Mouse (Mus musculus) neural tube, embryonic 11.5 days (tissue): ENCODE results near the gene Olfr734. TPM values are rescaled to one million over a fixed set of nuclear protein-coding genes. Genes with fewer than 3 reads are reported as not detected.

Experiments
- polyA plus RNA-seq: library from polyadenylated mRNA; unstranded; fragments of >200 nt; fragmentation: Nextera tagmentation; extraction: Ambion mirVana; gene quantifications from 2 replicates; pipeline ENCODE4 v1.2.1, GENCODE M21; 2014

The Olfr734 gene
- polyA plus RNA-seq, 1 experiment from 2014 or later, result not detected

Other genes with a start within 250 kb of the Olfr734 start
- not detected in 2 replicates for gene Olfr726, start 235.8 kb downstream of the Olfr734 start, polyA plus RNA-seq
- gene Olfr727, start 203.6 kb downstream of the Olfr734 start, polyA plus RNA-seq, result not detected in 2 replicates
- not detected in 2 replicates for gene Olfr728, start 184.1 kb downstream of the Olfr734 start, polyA plus RNA-seq
- gene Olfr729, start 173.9 kb downstream of the Olfr734 start, polyA plus RNA-seq, result not detected in 2 replicates
- not detected in 2 replicates for gene Olfr730, start 138.6 kb downstream of the Olfr734 start, polyA plus RNA-seq
- gene Olfr731, start 84.9 kb downstream of the Olfr734 start, polyA plus RNA-seq, result not detected in 2 replicates
- gene Olfr732, start 42.6 kb downstream of the Olfr734 start, polyA plus RNA-seq, result not detected in 2 replicates
- gene Olfr733, start 25.2 kb downstream of the Olfr734 start, polyA plus RNA-seq, result not detected in 2 replicates
- not detected in 2 replicates for gene Olfr735, start 22.1 kb upstream of the Olfr734 start, polyA plus RNA-seq
- not detected in 2 replicates for gene Tlr11, start 31.2 kb upstream of the Olfr734 start, polyA plus RNA-seq
- gene Olfr736, start 54.4 kb upstream of the Olfr734 start, polyA plus RNA-seq, result not detected in 2 replicates
- not detected in 2 replicates for gene Olfr738, start 80.8 kb upstream of the Olfr734 start, polyA plus RNA-seq
- gene Olfr739, start 91.9 kb upstream of the Olfr734 start, polyA plus RNA-seq, result not detected in 2 replicates
- not detected in 2 replicates for gene Olfr740, start 118.8 kb upstream of the Olfr734 start, polyA plus RNA-seq
- gene Olfr741, start 146.0 kb upstream of the Olfr734 start, polyA plus RNA-seq, result not detected in 2 replicates
- gene Olfr742, start 176.8 kb upstream of the Olfr734 start, polyA plus RNA-seq, result not detected in 2 replicates
- not detected in 2 replicates for gene Olfr743, start 195.1 kb upstream of the Olfr734 start, polyA plus RNA-seq